8 mouse cellular contexts compared by ENCODE assay signal in the genomic region with DNA sequence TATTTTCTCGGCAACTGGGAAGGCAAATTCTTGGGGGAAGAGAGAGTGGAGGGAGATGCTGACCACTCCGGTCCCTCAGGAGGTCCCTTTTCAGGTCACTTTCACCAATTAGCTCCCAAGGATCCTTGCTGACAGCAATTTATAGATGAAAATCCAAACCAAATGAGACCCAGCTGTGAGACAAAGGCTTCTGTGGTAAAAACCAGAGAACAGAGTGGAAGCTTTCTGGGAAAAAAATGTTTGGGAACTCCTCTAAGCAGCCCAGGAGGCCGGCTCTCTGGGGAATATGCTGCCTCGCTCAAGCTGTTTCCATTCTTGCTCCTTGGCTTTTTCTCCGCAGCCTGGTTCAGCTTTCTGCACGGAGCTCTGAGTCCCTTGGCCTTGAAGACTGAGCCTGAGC.
DNase-seq lines count a peak whose midpoint lies in the region; ATAC-seq lines count a peak whose summit lies in the region.
"Had no signal": no experiment of that assay in that cellular context is flagged by ENCODE, and none has a peak within 500 bp of the region (broad histone marks: within the 10 kb centered on the region; RNA-seq: fewer than 3 reads in every experiment).

No protein-coding gene starts in this region.

- peak overlapping the region; percentile 43 for H3K4me2 ChIP-seq in intestine, embryonic 15.5 days (replicated peaks)
- H3K4me2 ChIP-seq in midbrain, embryonic 13.5 days (replicated peaks) = peak overlapping the region; percentile 48

- no peaks in the 10 kb centered on the region for H3K4me1 ChIP-seq in intestine, embryonic 15.5 days (replicated peaks)
- H3K4me1 ChIP-seq in midbrain, embryonic 13.5 days (replicated peaks) = peaks cover 12% of the 10 kb centered on the region
- H3K4me1 ChIP-seq: megakaryocyte, embryonic 14.5 days had no signal

- H3K36me3 ChIP-seq in intestine, embryonic 15.5 days = no peaks in the 10 kb centered on the region
- no peaks in the 10 kb centered on the region for H3K36me3 ChIP-seq in midbrain, embryonic 13.5 days

- H3K4me3 ChIP-seq in intestine, embryonic 15.5 days (replicated peaks) = 0 out of 2 replicates have a peak overlapping the region, but pooled peaks have one; percentile 16
- peak overlapping the region; percentile 24 for H3K4me3 ChIP-seq in midbrain, embryonic 13.5 days (replicated peaks)
- H3K4me3 ChIP-seq: megakaryocyte, embryonic 14.5 days had no signal

- 0 out of 2 replicates have a peak overlapping the region, but pooled peaks have one; percentile 6 for H3K27ac ChIP-seq in intestine, embryonic 15.5 days
- no peak overlapping the region for H3K27ac ChIP-seq in midbrain, embryonic 13.5 days

- no peaks in the 10 kb centered on the region for H3K9me3 ChIP-seq in intestine, embryonic 15.5 days
- no peaks in the 10 kb centered on the region for H3K9me3 ChIP-seq in midbrain, embryonic 13.5 days

- no peak overlapping the region for H3K9ac ChIP-seq in intestine, embryonic 15.5 days
- 0 out of 2 replicates have a peak overlapping the region, but pooled peaks have one; percentile 11 for H3K9ac ChIP-seq in midbrain, embryonic 13.5 days (replicated peaks)

- ATAC-seq in intestine, embryonic 15.5 days = peak; percentile 39; the same call in 1 of the 2 replicates
- peak; percentile 43 for ATAC-seq in midbrain, embryonic 13.5 days

- DNase-seq in ZHBTc4 (ENCODE audit: low read depth, low spot score) = peak; percentile 21
- DNase-seq in embryo, embryonic 10.5 days (ENCODE audit: low spot score) = peak; percentile 71
- peak; percentile 97 for DNase-seq in heart, adult 11 months
- no peak for DNase-seq in urinary bladder, postnatal 25 days (ENCODE audit: low spot score)
- no peak for DNase-seq in Muller cell, postnatal 12 days (ENCODE audit: inconsistent ontology term)

- H3K27me3 ChIP-seq in intestine, embryonic 15.5 days (replicated peaks) = no peaks in the 10 kb centered on the region
- peaks cover 67% of the 10 kb centered on the region for H3K27me3 ChIP-seq in midbrain, embryonic 13.5 days
- H3K27me3 ChIP-seq: megakaryocyte, embryonic 14.5 days had no signal

- 9% methylated on average over 6 of the region's 6 CpGs for WGBS in intestine, embryonic 15.5 days
- 4% methylated on average over 6 of the region's 6 CpGs for WGBS in midbrain, embryonic 13.5 days

Comparison
In these comparisons a context has a peak if more than half of its experiments do, and no peak if none do; other contexts are left out.
1. DNase-seq: peak in ZHBTc4 (single experiment), embryo, embryonic 10.5 days (single experiment) and heart, adult 11 months (single experiment); none in urinary bladder, postnatal 25 days (single experiment) and Muller cell, postnatal 12 days (single experiment).